Mouse (Mus musculus): ENCODE measurements around the gene Rmi1.
"Not testable (repeated sequence)": the region's sequence is repeated elsewhere in the genome, so short reads cannot be mapped to it uniquely, and the experiment has no call there.

Gene Rmi1

GRCm38 (mm10) chr13:58402003-58402743, at the start of gene Rmi1:
Rmi1 (plus strand) TSS chr13:58402248.
- DNase-seq (ENCODE audit: low spot score in 2 of 2): peak; percentile 97 to 99

DNA sequence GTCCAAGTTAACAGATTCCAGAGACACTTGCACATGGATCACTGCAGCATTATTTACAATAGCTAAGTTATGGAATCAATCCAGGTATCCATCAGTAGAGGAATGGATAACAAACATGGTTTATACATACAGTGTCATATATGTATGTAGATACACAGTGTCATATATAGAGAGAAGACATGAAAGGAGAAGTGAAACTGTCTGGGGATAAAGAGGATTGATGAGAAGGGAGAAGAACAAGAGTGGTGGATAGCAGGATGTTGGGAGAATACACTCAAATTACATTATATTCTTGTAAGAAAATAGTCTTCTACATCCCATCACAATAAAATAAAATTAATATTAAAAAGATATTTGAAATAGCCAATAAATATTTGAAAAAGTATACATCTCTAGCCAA, 49.1 kb upstream of the Rmi1 start:
- DNase-seq (ENCODE audit: low spot score in 2 of 2): no peak

GRCm38 (mm10) chr13:58358629-58359303, 43.3 kb upstream of the Rmi1 start, which contains the start of gene Kif27:
Kif27 (minus strand) TSS chr13:58359122.
- DNase-seq (ENCODE audit: low spot score in 2 of 2): peak; percentile 86 to 92

DNA sequence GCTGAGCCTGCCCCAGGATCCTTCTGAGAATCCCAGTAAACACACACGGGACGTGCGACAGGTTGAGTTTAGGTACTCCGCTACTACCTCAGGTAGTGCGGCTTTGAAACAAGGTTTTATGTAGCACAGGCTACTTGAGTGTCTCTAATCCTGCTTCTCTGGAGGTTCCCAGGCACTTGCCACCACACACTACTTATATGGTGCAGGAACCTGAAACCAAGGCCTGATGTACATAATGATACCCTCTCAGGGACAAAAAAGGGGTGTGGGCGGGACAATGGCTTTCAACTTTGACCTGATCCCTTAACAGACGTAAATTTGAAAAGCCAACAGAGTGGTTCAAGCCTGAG, 42.8 kb upstream of the Rmi1 start:
- no peak for DNase-seq (ENCODE audit: low spot score in 2 of 2)

DNA sequence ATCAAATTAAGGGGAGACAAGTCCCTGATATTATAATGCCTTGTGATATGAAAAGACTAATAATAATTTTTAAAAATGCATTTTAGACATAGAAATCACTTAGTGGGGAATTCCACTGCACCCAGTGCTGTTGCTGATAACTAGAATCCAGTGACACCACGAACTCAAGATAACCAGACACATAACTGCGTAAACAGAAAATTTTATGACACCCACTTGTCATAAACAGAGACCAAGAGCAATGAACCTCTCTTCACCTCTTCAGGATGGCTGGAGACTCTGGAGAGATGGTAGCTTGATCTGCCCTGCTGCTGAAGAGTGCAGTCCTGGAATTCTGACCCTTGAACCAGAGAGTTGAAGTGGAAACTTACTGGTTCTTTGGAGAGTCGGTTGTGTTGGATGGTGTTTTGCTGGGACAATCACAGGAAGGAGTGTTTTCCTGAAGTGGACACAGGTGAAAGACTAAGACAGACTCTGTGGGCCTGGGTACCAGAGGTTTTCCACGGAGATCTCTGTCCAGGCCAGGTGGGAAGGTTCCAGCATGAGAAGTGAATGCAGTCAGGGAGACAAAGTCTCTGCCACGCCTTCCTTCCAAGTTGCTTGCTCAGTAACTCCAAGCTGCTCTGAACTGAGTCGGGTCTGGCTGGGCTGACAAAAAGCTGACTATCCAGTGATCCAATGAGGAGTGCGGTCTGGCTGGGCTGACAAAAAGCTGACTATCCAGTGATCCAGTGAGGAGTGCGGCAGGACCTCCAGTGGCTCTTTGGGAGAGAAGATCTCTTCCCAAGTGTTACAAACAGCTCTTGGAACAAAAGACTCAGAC, 37.5 kb upstream of the Rmi1 start:
- no peak for DNase-seq (ENCODE audit: low spot score in 2 of 2)

- DNase-seq (ENCODE audit: low spot score in 2 of 2): not testable (repeated sequence)
These were observed 36.9 kb upstream of the Rmi1 start for GRCm38 (mm10) chr13:58365179-58365578.

DNA sequence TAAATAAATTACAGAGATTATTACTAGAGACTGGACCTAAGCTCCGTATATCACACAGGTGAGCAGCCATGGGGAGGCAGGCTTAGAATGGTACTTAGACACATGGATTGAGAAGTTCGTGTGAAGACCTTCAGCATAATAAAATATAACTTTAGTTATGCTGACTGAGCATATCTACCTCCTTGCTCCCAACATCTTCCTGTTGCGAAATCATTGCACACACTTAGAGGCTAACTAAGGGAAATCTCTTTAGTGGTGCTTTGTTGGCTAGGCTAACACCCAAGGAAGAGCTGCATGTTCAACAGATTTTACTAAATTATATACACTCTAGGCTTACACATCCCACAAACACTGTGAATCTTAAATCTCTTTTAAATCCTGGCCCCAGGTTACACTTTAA, 35.7 kb upstream of the Rmi1 start:
- no peak for DNase-seq (ENCODE audit: low spot score in 2 of 2)

DNA sequence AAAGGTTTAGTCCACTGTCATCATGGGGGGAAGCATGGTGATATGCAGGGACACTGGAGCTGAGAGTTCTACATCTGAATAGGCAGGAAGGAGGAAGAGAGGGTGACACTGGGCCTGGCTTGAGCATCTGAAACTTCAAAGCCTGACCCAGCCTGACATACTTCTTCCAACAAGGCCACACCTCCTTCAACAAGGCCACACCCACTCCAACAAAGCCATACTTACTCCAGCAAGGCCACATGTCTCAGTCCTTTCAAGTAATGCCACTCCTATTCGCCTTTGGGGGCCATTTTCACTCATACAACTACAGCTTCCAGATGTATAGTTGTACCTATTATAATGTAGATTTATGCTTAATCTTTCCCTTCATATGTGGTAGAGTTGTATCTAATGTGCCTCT, 34.4 kb upstream of the Rmi1 start:
- DNase-seq (ENCODE audit: low spot score in 2 of 2): no peak

DNA sequence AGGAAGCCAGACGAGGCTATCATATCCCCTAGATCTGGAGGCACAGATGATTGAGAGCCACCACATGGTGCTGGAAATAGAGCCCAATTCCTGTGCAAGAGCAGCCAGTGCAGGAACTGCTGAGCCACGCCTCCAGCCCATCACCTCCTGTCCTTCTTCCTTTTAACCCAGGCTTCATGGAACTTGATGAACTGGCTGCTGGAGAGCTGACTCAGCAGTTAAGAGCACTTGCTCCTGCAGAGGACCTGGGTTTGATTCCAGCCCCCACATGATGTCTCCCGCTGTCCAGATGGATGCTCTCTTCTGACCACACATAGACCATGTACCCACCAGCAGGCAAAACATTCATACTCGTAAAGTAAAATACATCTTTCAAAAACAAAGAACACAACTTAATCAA, 33.2 kb upstream of the Rmi1 start:
- DNase-seq (ENCODE audit: low spot score in 2 of 2): no peak

GRCm38 (mm10) chr13:58372278-58373152, 29.5 kb upstream of the Rmi1 start:
- no peak for DNase-seq (ENCODE audit: low spot score in 2 of 2)

GRCm38 (mm10) chr13:58373153-58373470, 28.9 kb upstream of the Rmi1 start:
- no peak for DNase-seq (ENCODE audit: low spot score in 2 of 2)

DNA sequence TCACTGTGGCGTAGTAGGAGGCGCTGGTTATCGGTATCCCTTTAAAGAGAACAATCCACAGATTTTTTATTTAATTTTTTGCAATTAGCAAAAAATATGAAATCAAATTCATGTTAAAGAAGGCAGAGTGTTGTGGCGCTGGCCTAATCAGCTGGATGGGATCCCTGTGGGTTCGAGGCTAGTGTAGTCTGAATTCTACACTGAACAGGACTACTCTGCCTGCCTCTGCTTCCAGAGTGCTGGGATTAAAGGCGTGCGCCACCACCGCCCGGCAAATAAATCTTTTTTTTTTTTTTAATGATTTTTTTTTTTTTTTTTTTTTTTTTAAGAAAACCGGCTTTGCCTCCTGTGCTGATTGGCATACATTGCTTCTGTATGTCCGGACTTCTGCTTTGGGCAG, 17.7 kb upstream of the Rmi1 start:
- no peak for DNase-seq (ENCODE audit: low spot score in 2 of 2)

DNA sequence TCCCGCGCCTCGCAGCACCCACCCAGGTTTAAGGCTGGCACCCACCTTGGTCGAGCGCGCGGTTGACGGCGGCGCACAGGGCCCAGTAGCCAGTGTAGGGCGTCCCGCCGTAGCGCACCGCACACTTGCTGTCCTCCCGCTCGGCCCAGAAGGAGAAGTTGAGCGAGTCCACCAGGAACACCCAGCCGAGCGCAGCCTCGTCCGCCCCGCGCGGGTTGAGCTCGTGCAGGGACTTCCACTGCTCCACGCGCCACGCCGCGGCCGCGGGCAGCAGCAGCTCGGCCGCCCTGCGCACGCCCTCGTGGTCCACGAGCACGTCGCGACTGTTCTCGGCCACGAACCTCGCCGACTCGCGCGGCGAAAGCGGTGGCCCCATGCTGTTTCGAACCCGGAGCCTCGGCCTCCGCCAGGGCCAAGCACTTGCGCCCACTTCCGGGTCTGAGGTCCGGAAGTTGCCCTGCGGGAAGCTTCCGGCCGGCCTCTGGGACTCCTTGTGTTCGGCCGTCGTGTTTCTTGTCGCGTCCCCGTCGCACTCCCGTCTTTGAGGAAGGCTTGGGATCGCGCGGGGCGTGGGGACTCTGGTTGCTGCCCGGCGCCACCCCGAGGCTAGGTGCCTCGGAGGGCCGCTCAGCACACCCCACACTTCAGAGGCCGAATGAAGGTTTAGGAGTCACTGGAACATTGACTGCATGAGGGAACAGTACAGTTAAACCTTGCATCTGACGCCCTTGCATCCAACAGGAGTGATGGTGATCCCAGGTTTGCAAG, 17.1 kb upstream of the Rmi1 start, which contains the start of gene 2210016F16Rik:
Gene 2210016F16Rik (minus strand): TSS at position 447 of the 768 bp plus-strand sequence.
- DNase-seq (ENCODE audit: low spot score in 2 of 2): peak; percentile 61 to 83

DNA sequence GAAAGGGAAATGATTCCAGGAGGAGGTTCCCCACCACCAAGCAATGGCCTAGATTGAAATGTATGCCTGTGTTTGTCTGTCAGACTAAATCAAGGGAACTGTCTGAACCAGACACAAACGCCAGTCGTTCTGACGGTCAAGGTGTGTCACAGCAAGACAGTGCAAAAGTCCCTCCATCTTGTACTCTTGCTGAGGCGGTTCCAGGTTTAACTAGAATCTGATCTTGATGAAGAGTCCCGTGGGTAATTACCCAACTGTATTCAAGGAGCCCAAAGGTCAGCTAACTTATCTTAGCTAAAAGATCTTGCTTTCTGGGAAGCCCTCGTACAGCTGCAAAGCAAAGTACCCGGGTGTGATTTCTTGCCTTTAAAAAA, 16.5 kb upstream of the Rmi1 start:
- peak in 1 of 2 experiments; percentile 56 for DNase-seq (ENCODE audit: low spot score in 2 of 2)

GRCm38 (mm10) chr13:58387948-58388347, 14.1 kb upstream of the Rmi1 start:
- peak; percentile 72 to 82 for DNase-seq (ENCODE audit: low spot score in 2 of 2)

GRCm38 (mm10) chr13:58388379-58388778, 13.7 kb upstream of the Rmi1 start:
- no peak for DNase-seq (ENCODE audit: low spot score in 2 of 2)

DNA sequence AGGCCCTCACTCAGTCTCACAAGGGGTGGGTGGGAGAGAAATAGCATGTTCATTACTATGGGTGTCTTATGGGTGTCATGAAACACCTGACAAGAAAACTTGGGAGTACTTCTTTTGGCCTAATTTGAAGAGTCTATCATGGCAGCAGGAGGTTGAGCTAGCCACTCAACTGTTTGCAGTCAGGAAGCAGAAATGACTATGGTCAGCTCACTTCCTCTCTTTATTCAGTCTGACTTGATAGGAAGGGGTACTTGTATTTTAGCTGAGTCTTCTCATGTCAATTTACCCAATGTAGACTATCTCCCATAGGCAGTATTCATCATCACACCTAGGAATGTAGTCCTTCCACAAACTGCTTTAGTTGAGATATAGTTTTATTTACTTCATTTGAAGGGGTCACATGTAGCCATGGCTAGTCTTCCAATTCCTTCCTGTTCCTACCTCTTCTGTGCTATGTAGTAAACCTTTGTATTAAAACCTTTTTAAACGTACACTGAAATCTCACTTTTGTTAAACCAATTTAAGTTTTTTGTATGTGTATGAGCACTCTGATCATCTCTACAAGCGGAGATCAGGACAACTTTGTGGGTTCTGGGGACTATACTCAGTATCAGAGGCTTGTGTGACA, 12.6 kb upstream of the Rmi1 start:
- no peak for DNase-seq (ENCODE audit: low spot score in 2 of 2)

GRCm38 (mm10) chr13:58394392-58394791, 7.7 kb upstream of the Rmi1 start:
- not testable (repeated sequence) for DNase-seq (ENCODE audit: low spot score in 2 of 2)

GRCm38 (mm10) chr13:58397651-58398050, 4.4 kb upstream of the Rmi1 start:
- no peak for DNase-seq (ENCODE audit: low spot score in 2 of 2)

- DNase-seq (ENCODE audit: low spot score in 2 of 2): no peak
These were observed 1.5 kb upstream of the Rmi1 start for GRCm38 (mm10) chr13:58400576-58400975.

All from spleen, postnatal 4 days (tissue).